Mouse (Mus musculus): ENCODE data around the gene Dnajb2. TPM values are rescaled to one million over a fixed set of nuclear protein-coding genes. Genes with fewer than 3 reads are reported as not detected.

Gene Dnajb2
- polyA plus RNA-seq, 1 experiment, result 27.6 TPM

GRCm38 (mm10) chr1:75208967-75209678, 27.1 kb upstream of the Dnajb2 start:
- H3K36me3 ChIP-seq (ENCODE audit: control insufficient read depth), result peaks cover 31% of the 10 kb centered on the region
- H3K9me3 ChIP-seq (ENCODE audit: control insufficient read depth, low read length), result no peaks in the 10 kb centered on the region
- TF ChIP-seq GATA1 (IDR thresholded peaks at IDR 0.05; ENCODE audit: low read length) (no peak), TAL1 (IDR thresholded peaks at IDR 0.05; ENCODE audit: low read length) (no peak)
- no peaks in the 10 kb centered on the region; the same call in 1 of the 2 replicates for H3K27me3 ChIP-seq (ENCODE audit: control insufficient read depth)
- H3K4me3 ChIP-seq (replicated peaks), result peak overlapping the region; percentile 81
- H3K4me1 ChIP-seq (ENCODE audit: control insufficient read depth), result peaks cover 63% of the 10 kb centered on the region

DNA sequence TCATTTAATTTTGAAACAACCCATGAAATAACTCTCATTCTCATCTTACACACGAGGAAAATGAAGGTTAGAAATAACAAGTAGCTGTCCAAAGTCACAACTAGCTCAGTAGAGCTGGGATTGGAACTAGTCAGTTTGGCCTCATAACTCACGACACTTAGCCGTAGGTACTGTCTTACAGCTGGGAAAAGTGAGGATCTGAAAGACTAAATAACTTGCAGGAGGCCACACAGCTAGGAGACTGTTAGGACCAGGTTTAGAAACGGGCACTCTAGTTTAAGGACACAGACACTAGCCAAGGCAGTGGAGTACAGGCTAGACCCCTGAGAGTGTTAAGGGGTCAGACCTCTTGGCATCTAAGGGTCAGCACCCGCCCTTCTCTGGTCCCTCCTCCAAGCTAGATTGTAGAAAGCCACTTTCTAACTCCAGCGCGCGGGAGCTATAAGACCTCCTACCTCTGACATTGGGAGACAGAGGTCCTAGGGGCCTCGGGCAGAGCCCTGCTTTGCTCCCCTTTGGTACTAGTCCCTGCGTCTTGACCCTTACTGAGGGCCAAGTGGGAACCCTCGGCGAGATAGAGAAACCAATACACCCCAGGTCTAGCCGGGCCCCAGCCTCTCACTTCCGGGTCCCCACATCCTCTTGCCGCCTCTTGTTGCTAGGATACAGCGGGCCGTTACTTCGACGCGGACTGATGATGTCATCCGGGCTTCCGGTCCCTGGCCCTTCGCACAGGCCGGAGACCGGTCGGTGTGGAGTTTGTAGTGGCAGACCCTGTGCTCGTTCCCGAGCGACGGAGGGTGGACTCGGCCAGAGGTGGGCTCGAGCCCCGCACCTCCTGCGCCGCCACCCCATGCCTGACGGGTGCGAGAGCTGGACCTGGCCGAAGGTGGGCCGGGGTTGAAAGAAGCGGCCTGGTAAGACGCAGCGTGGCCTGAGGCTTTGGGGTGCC, 25.8 kb upstream of the Dnajb2 start, which contains the start of the genes Glb1l and Stk16:
TSS of gene Glb1l (minus strand) at position 678 of the 952 bp plus-strand sequence.
TSS of gene Stk16 (plus strand) at position 703 of the 952 bp plus-strand sequence.
- Histone ChIP-seq H3K36me3 (ENCODE audit: control insufficient read depth) (peaks cover 44% of the 10 kb centered on the region), H3K9me3 (ENCODE audit: control insufficient read depth, low read length) (no peaks in the 10 kb centered on the region), H3K4me1 (ENCODE audit: control insufficient read depth) (peaks cover 76% of the 10 kb centered on the region)

GRCm38 (mm10) chr1:75211141-75211708, 25.0 kb upstream of the Dnajb2 start:
- peaks cover 52% of the 10 kb centered on the region for H3K36me3 ChIP-seq (ENCODE audit: control insufficient read depth)
- H3K4me1 ChIP-seq (ENCODE audit: control insufficient read depth), result peaks cover 84% of the 10 kb centered on the region
- no peaks in the 10 kb centered on the region; the same call in 1 of the 2 replicates for H3K27me3 ChIP-seq (ENCODE audit: control insufficient read depth)
- H3K9me3 ChIP-seq (ENCODE audit: control insufficient read depth, low read length), result no peaks in the 10 kb centered on the region
- no peak for TF ChIP-seq GATA1 (IDR thresholded peaks at IDR 0.05; ENCODE audit: low read length)
- no peak for TF ChIP-seq TAL1 (IDR thresholded peaks at IDR 0.05; ENCODE audit: low read length)
- peak overlapping the region; percentile 81 for H3K4me3 ChIP-seq (replicated peaks)

More for the DNA sequence above, 25.8 kb upstream of the Dnajb2 start, which contains the start of the genes Glb1l and Stk16:
- TF ChIP-seq TAL1 (IDR thresholded peaks at IDR 0.05; ENCODE audit: low read length), result no peak
- no peak for TF ChIP-seq GATA1 (IDR thresholded peaks at IDR 0.05; ENCODE audit: low read length)
- H3K4me3 ChIP-seq (replicated peaks), result peak within 1 kb of the TSS; percentile 81
- H3K27me3 ChIP-seq (ENCODE audit: control insufficient read depth), result no peaks in the 10 kb centered on the region; the same call in 1 of the 2 replicates

GRCm38 (mm10) chr1:75212542-75212941, 23.7 kb upstream of the Dnajb2 start:
- H3K36me3 ChIP-seq (ENCODE audit: control insufficient read depth), result peaks cover 61% of the 10 kb centered on the region
- peak overlapping the region; percentile 45 for H3K4me3 ChIP-seq (replicated peaks)
- no peaks in the 10 kb centered on the region; the same call in 1 of the 2 replicates for H3K27me3 ChIP-seq (ENCODE audit: control insufficient read depth)
- TF ChIP-seq TAL1 (IDR thresholded peaks at IDR 0.05; ENCODE audit: low read length) (no peak), GATA1 (IDR thresholded peaks at IDR 0.05; ENCODE audit: low read length) (no peak)
- no peaks in the 10 kb centered on the region for H3K9me3 ChIP-seq (ENCODE audit: control insufficient read depth, low read length)
- peaks cover 93% of the 10 kb centered on the region for H3K4me1 ChIP-seq (ENCODE audit: control insufficient read depth)

- Histone ChIP-seq H3K4me3 (replicated peaks) (peak overlapping the region; percentile 45), H3K4me1 (ENCODE audit: control insufficient read depth) (peaks cover 95% of the 10 kb centered on the region), H3K36me3 (ENCODE audit: control insufficient read depth) (peaks cover 67% of the 10 kb centered on the region), H3K9me3 (ENCODE audit: control insufficient read depth, low read length) (no peaks in the 10 kb centered on the region), H3K27me3 (ENCODE audit: control insufficient read depth) (no peaks in the 10 kb centered on the region; the same call in 1 of the 2 replicates)
- TF ChIP-seq GATA1 (IDR thresholded peaks at IDR 0.05; ENCODE audit: low read length) (no peak), TAL1 (IDR thresholded peaks at IDR 0.05; ENCODE audit: low read length) (no peak)
Measured at GRCm38 (mm10) chr1:75213096-75213495, 23.1 kb upstream of the Dnajb2 start.

- Histone ChIP-seq H3K36me3 (ENCODE audit: control insufficient read depth) (peaks cover 67% of the 10 kb centered on the region), H3K9me3 (ENCODE audit: control insufficient read depth, low read length) (no peaks in the 10 kb centered on the region), H3K4me3 (replicated peaks) (no peak overlapping the region), H3K27me3 (ENCODE audit: control insufficient read depth) (peaks cover 3% of the 10 kb centered on the region), H3K4me1 (ENCODE audit: control insufficient read depth) (peaks cover 97% of the 10 kb centered on the region)
- TF ChIP-seq GATA1 (IDR thresholded peaks at IDR 0.05; ENCODE audit: low read length) (no peak), TAL1 (IDR thresholded peaks at IDR 0.05; ENCODE audit: low read length) (no peak)
Measured at GRCm38 (mm10) chr1:75214442-75214841, 21.8 kb upstream of the Dnajb2 start.

GRCm38 (mm10) chr1:75214886-75215285, 21.3 kb upstream of the Dnajb2 start:
- Histone ChIP-seq H3K4me1 (ENCODE audit: control insufficient read depth) (peaks cover 97% of the 10 kb centered on the region), H3K9me3 (ENCODE audit: control insufficient read depth, low read length) (no peaks in the 10 kb centered on the region; the same call in 1 of the 2 replicates), H3K36me3 (ENCODE audit: control insufficient read depth) (peaks cover 67% of the 10 kb centered on the region), H3K27me3 (ENCODE audit: control insufficient read depth) (peaks cover 7% of the 10 kb centered on the region), H3K4me3 (replicated peaks) (no peak overlapping the region)
- no peak for TF ChIP-seq GATA1 (IDR thresholded peaks at IDR 0.05; ENCODE audit: low read length)
- TF ChIP-seq TAL1 (IDR thresholded peaks at IDR 0.05; ENCODE audit: low read length), result no peak

GRCm38 (mm10) chr1:75215785-75216184, 20.4 kb upstream of the Dnajb2 start:
- no peaks in the 10 kb centered on the region; the same call in 1 of the 2 replicates for H3K9me3 ChIP-seq (ENCODE audit: control insufficient read depth, low read length)
- TF ChIP-seq TAL1 (IDR thresholded peaks at IDR 0.05; ENCODE audit: low read length), result no peak
- TF ChIP-seq GATA1 (IDR thresholded peaks at IDR 0.05; ENCODE audit: low read length), result no peak
- peaks cover 16% of the 10 kb centered on the region for H3K27me3 ChIP-seq (ENCODE audit: control insufficient read depth)
- peaks cover 92% of the 10 kb centered on the region for H3K4me1 ChIP-seq (ENCODE audit: control insufficient read depth)
- peaks cover 67% of the 10 kb centered on the region for H3K36me3 ChIP-seq (ENCODE audit: control insufficient read depth)
- peak overlapping the region; percentile 85 for H3K4me3 ChIP-seq (replicated peaks)

All from erythroblast, embryonic 14.5 days (primary cell).